23 mouse cellular contexts compared by ENCODE assay signal in the genomic region with DNA sequence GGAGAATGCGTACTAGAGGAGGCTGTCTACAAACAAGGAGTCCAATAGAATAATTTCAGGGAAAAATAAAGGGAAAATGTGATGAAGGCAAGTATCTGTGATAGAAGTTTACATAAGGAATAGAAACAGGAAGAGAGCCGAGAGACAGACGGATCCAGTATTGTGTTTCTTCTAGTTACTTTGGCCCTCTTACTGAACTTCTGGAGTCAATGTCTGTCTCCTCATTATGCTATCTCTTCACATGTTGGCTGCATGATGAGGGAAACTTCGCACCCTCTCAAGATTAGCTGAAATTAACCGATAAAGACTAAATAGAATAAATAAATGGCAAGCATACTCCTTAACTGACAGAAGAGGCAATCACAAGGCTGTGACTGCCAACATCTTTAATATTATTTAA.
"Had no signal": no experiment of that assay in that cellular context is flagged by ENCODE, and none has a peak within 500 bp of the region (broad histone marks: within the 10 kb centered on the region; RNA-seq: fewer than 3 reads in every experiment).

No protein-coding gene starts in this region.

- H3K4me3 ChIP-seq: gastrocnemius, adult 2 months; heart, embryonic 10.5 days; heart, embryonic 12.5 days; hindbrain, embryonic 10.5 days; hindbrain, embryonic 13.5 days; hindbrain, embryonic 15.5 days; intestine, embryonic 15.5 days; layer of hippocampus, adult 2 months; left cerebral cortex, adult 2 months; limb, embryonic 13.5 days; limb, embryonic 15.5 days had no signal

- H3K27ac ChIP-seq: gastrocnemius, adult 2 months; heart, embryonic 10.5 days; hindbrain, embryonic 10.5 days; hindbrain, embryonic 13.5 days; hindbrain, embryonic 15.5 days; intestine, embryonic 15.5 days; layer of hippocampus, adult 2 months; left cerebral cortex, adult 2 months; limb, embryonic 13.5 days; limb, embryonic 15.5 days had no signal

- ATAC-seq: inflammation-experienced regulatory T-cells, adult 6 months; intestine, embryonic 15.5 days; intestine, postnatal 0 days had no signal

- H3K4me1 ChIP-seq: heart, embryonic 10.5 days; heart, embryonic 12.5 days; hindbrain, embryonic 10.5 days; hindbrain, embryonic 13.5 days; hindbrain, embryonic 15.5 days; intestine, embryonic 15.5 days; limb, embryonic 13.5 days; limb, embryonic 15.5 days had no signal

- H3K27me3 ChIP-seq: heart, embryonic 12.5 days; hindbrain, embryonic 13.5 days; hindbrain, embryonic 15.5 days; intestine, embryonic 15.5 days; limb, embryonic 13.5 days; limb, embryonic 15.5 days had no signal

- H3K4me2 ChIP-seq: heart, embryonic 12.5 days; hindbrain, embryonic 13.5 days; hindbrain, embryonic 15.5 days; intestine, embryonic 15.5 days; limb, embryonic 13.5 days; limb, embryonic 15.5 days had no signal

- H3K36me3 ChIP-seq: heart, embryonic 10.5 days; heart, embryonic 12.5 days; hindbrain, embryonic 10.5 days; hindbrain, embryonic 13.5 days; hindbrain, embryonic 15.5 days; intestine, embryonic 15.5 days; limb, embryonic 13.5 days; limb, embryonic 15.5 days had no signal

- H3K9ac ChIP-seq: heart, embryonic 12.5 days; hindbrain, embryonic 13.5 days; hindbrain, embryonic 15.5 days; intestine, embryonic 15.5 days; limb, embryonic 13.5 days; limb, embryonic 15.5 days had no signal

- DNase-seq: gastrocnemius, adult 2 months; gastrocnemius, postnatal 10 days; gastrocnemius, postnatal 25 days; heart, adult 18-20 months; heart, postnatal 10 days; heart, postnatal 4 days; kidney, adult 18-20 months; kidney, adult 8-10 months; kidney, postnatal 10 days; kidney, postnatal 25 days; kidney, postnatal 4 days had no signal

- H3K9me3 ChIP-seq: heart, embryonic 10.5 days; heart, embryonic 12.5 days; hindbrain, embryonic 10.5 days; hindbrain, embryonic 13.5 days; hindbrain, embryonic 15.5 days; intestine, embryonic 15.5 days; limb, embryonic 13.5 days; limb, embryonic 15.5 days had no signal
